ENCODE assay signal across 8 mouse cellular contexts in genomic region chr3:88408953-88409352, GRCm38 (mm10). TPM values are rescaled to one million over a fixed set of nuclear protein-coding genes. Genes with fewer than 3 reads are reported as not detected.
DNase-seq lines count a peak whose midpoint lies in the region; ATAC-seq lines count a peak whose summit lies in the region.

No protein-coding gene starts in this region.

- intact Hi-C loops in heart, postnatal 10 days (cut with DNase I): loop anchor here (1.0 kb wide), 1 partner anchor 58 kb away; no protein-coding TSS in a partner anchor

- peaks cover 15% of the 10 kb centered on the region; the same call in 1 of the 2 replicates for H3K36me3 ChIP-seq in heart, embryonic 15.5 days
- H3K36me3 ChIP-seq in hindbrain, embryonic 13.5 days: peaks cover 30% of the 10 kb centered on the region
- H3K36me3 ChIP-seq in midbrain, embryonic 13.5 days: peaks cover 26% of the 10 kb centered on the region

- peak overlapping the region; percentile 96 for H3K27ac ChIP-seq in heart, embryonic 15.5 days
- H3K27ac ChIP-seq in hindbrain, embryonic 13.5 days: no peak overlapping the region
- no peak overlapping the region for H3K27ac ChIP-seq in midbrain, embryonic 13.5 days

- 47% methylated on average over 5 of the region's 5 CpGs for WGBS in heart, embryonic 15.5 days
- WGBS in hindbrain, embryonic 13.5 days: 67% methylated on average over 5 of the region's 5 CpGs
- 58% methylated on average over 5 of the region's 5 CpGs for WGBS in midbrain, embryonic 13.5 days

- peak overlapping the region; percentile 68 for H3K4me3 ChIP-seq in heart, embryonic 15.5 days
- peak overlapping the region; percentile 61 for H3K4me3 ChIP-seq in hindbrain, embryonic 13.5 days
- peak overlapping the region; percentile 71 for H3K4me3 ChIP-seq in midbrain, embryonic 13.5 days (replicated peaks)

- no peak for ATAC-seq in heart, embryonic 15.5 days (replicated peaks; ENCODE audit: insufficient number of reproducible peaks, insufficient read depth, low FRiP score, low read depth)
- ATAC-seq in hindbrain, embryonic 13.5 days (ENCODE audit: low FRiP score): no peak
- ATAC-seq in midbrain, embryonic 13.5 days: no peak

- H3K9me3 ChIP-seq in heart, embryonic 15.5 days (replicated peaks): no peaks in the 10 kb centered on the region
- no peaks in the 10 kb centered on the region for H3K9me3 ChIP-seq in hindbrain, embryonic 13.5 days
- no peaks in the 10 kb centered on the region for H3K9me3 ChIP-seq in midbrain, embryonic 13.5 days

- H3K27me3 ChIP-seq in heart, embryonic 15.5 days: no peaks in the 10 kb centered on the region
- H3K27me3 ChIP-seq in hindbrain, embryonic 13.5 days: no peaks in the 10 kb centered on the region
- H3K27me3 ChIP-seq in midbrain, embryonic 13.5 days: no peaks in the 10 kb centered on the region

- H3K9ac ChIP-seq in heart, embryonic 15.5 days: peak overlapping the region; percentile 82
- peak overlapping the region; percentile 83 for H3K9ac ChIP-seq in hindbrain, embryonic 13.5 days
- peak overlapping the region; percentile 83; the same call in 1 of the 2 replicates for H3K9ac ChIP-seq in midbrain, embryonic 13.5 days (replicated peaks)

- H3K4me2 ChIP-seq in heart, embryonic 15.5 days: peak overlapping the region; percentile 75
- peak overlapping the region; percentile 76 for H3K4me2 ChIP-seq in hindbrain, embryonic 13.5 days
- H3K4me2 ChIP-seq in midbrain, embryonic 13.5 days (replicated peaks): peak overlapping the region; percentile 75

- DNase-seq in heart, postnatal 10 days: no peak
- DNase-seq in MN1 (ENCODE audit: low spot score): peak; percentile 43
- no peak for DNase-seq in thymus, postnatal 10 days (ENCODE audit: low spot score in 2 of 2)
- DNase-seq in cerebellum, postnatal 10 days: no peak
- DNase-seq in ovary, postnatal 36 days (ENCODE audit: low spot score): no peak

- H3K4me1 ChIP-seq in heart, embryonic 15.5 days (replicated peaks): peaks cover 31% of the 10 kb centered on the region
- H3K4me1 ChIP-seq in hindbrain, embryonic 13.5 days (replicated peaks): peaks cover 27% of the 10 kb centered on the region
- peaks cover 26% of the 10 kb centered on the region for H3K4me1 ChIP-seq in midbrain, embryonic 13.5 days (replicated peaks)

RNA-seq across cellular contexts. Expression of gene Pmf1, which starts 1.2 kb away (rescaled TPM):
- 83.6 and 96.3 TPM in 2 replicates for polyA plus RNA-seq in heart, embryonic 15.5 days (2015; fragmentation: Nextera tagmentation; extraction: Ambion mirVana)
- total RNA-seq in heart, postnatal 10 days (2021): 10 to 100 TPM; 43.4 to 49.5 TPM
- 36.9 and 37.8 TPM in 2 replicates for polyA plus RNA-seq in hindbrain, embryonic 13.5 days (2015; fragmentation: Nextera tagmentation; extraction: Ambion mirVana)
- 51.7 and 56.8 TPM in 2 replicates for polyA plus RNA-seq in midbrain, embryonic 13.5 days (2015; fragmentation: Nextera tagmentation; extraction: Ambion mirVana)

RNA-seq across cellular contexts. Expression of gene Slc25a44, which starts 16.0 kb away (rescaled TPM):
- polyA plus RNA-seq in heart, embryonic 15.5 days (2015; fragmentation: Nextera tagmentation; extraction: Ambion mirVana): 11.8 and 14.1 TPM in 2 replicates
- total RNA-seq in heart, postnatal 10 days (2021): 10 to 100 TPM; 15.2 to 16.3 TPM
- 32.5 and 32.8 TPM in 2 replicates for polyA plus RNA-seq in hindbrain, embryonic 13.5 days (2015; fragmentation: Nextera tagmentation; extraction: Ambion mirVana)
- polyA plus RNA-seq in midbrain, embryonic 13.5 days (2015; fragmentation: Nextera tagmentation; extraction: Ambion mirVana): 28.7 and 29.7 TPM in 2 replicates

RNA-seq across cellular contexts. Expression of gene Bglap, which starts 24.7 kb away (rescaled TPM):
- not detected in 2 replicates for polyA plus RNA-seq in heart, embryonic 15.5 days (2015; fragmentation: Nextera tagmentation; extraction: Ambion mirVana)
- not detected for total RNA-seq in heart, postnatal 10 days (2021)
- not detected in 2 replicates for polyA plus RNA-seq in hindbrain, embryonic 13.5 days (2015; fragmentation: Nextera tagmentation; extraction: Ambion mirVana)
- polyA plus RNA-seq in midbrain, embryonic 13.5 days (2015; fragmentation: Nextera tagmentation; extraction: Ambion mirVana): not detected in 2 replicates

RNA-seq across cellular contexts. Expression of gene Bglap2, which starts 30.5 kb away (rescaled TPM):
- polyA plus RNA-seq in heart, embryonic 15.5 days (2015; fragmentation: Nextera tagmentation; extraction: Ambion mirVana): not detected in 2 replicates
- total RNA-seq in heart, postnatal 10 days (2021): not detected
- not detected in 2 replicates for polyA plus RNA-seq in hindbrain, embryonic 13.5 days (2015; fragmentation: Nextera tagmentation; extraction: Ambion mirVana)
- polyA plus RNA-seq in midbrain, embryonic 13.5 days (2015; fragmentation: Nextera tagmentation; extraction: Ambion mirVana): not detected in 2 replicates

RNA-seq across cellular contexts. Expression of gene Bglap3, which starts 36.4 kb away (rescaled TPM):
- not detected in 2 replicates for polyA plus RNA-seq in heart, embryonic 15.5 days (2015; fragmentation: Nextera tagmentation; extraction: Ambion mirVana)
- total RNA-seq in heart, postnatal 10 days (2021): not detected
- 0.19 TPM in 1 of 2 replicates, not detected in the other for polyA plus RNA-seq in hindbrain, embryonic 13.5 days (2015; fragmentation: Nextera tagmentation; extraction: Ambion mirVana)
- polyA plus RNA-seq in midbrain, embryonic 13.5 days (2015; fragmentation: Nextera tagmentation; extraction: Ambion mirVana): not detected in 2 replicates
